Mouse (Mus musculus): ENCODE results near the gene Dpf2.

DNA sequence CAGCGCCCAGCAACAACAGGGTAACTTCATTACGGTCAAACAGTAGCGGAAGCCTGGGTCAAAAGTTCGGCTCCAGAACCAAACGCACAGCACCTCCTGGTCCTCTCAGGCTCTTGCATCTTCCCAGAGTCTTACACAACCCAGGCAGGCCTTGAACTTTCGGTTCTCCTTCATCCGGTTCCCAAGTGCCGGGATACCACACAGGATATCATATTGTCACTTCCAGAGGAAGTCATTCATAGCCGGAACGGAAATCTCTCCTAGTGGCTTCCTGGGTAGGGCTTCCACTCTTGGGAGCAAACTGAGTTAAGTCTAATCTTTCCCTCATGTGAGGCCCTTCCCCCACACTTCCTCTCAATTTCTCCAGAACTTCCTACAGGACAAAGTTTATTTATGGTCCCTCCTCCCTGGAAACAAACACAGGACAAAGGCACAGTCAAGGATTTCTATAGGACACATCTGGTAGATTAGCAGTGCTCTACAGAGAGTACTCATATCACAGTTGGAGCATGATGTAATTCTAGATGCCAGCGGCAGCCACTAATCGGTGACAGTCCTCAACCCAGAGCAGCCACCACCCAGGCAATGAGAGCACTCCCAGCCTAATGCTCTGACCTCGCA is 39.4 kb upstream of the Dpf2 start:
- no peak for TF ChIP-seq CTCF (IDR thresholded peaks at IDR 0.05; ENCODE audit: insufficient read depth, low read length)
- TF ChIP-seq POLR2A (IDR thresholded peaks at IDR 0.05; ENCODE audit: borderline replicate concordance, extremely low read depth, low read depth, low read length): no peak
